Mouse (Mus musculus) limb, embryonic 10.5 days (tissue): ENCODE data around the gene Scel. TPM values are rescaled to one million over a fixed set of nuclear protein-coding genes. Genes with fewer than 3 reads are reported as not detected.

Experiments
- DNase-seq: peaks from one replicate; pipeline ENCODE4 v3.0.0-alpha.2; 2017; ENCODE audit warnings: low spot score
- H3K27ac ChIP-seq: fragments of 300-500 bp; sonication (generic); 2 replicates; pipeline ENCODE4 v1.5.1; 2016; ENCODE audit warnings: mild to moderate bottlenecking
- H3K27me3 ChIP-seq: fragments of 300-500 bp; sonication (generic); 2 replicates; pipeline ENCODE4 v1.6.1; 2016; ENCODE audit warnings: low read depth, mild to moderate bottlenecking; ENCODE audit not compliant: poor library complexity, severe bottlenecking
- H3K36me3 ChIP-seq: fragments of 300-500 bp; sonication (generic); 2 replicates; pipeline ENCODE4 v1.6.1; 2016; ENCODE audit warnings: mild to moderate bottlenecking, moderate library complexity
- H3K4me1 ChIP-seq: fragments of 300-500 bp; sonication (generic); 2 replicates; pipeline ENCODE4 v1.6.1; 2016
- H3K4me3 ChIP-seq: fragments of 300-500 bp; sonication (generic); 2 replicates; pipeline ENCODE4 v1.5.1; 2016; ENCODE audit warnings: mild to moderate bottlenecking, moderate library complexity
- H3K9me3 ChIP-seq: fragments of 300-500 bp; sonication (generic); replicated peaks from 2 replicates; pipeline ENCODE4 v1.6.1; 2016; ENCODE audit warnings: mild to moderate bottlenecking
- WGBS: fragments of 180-500 bp; shearing (Covaris S2); methylation state at CpG from one replicate; pipeline ENCODE4 v1.1.7; 2016; 5-methylcytosine and 5-hydroxymethylcytosine counted together
- microRNA-seq: library from miRNA; unstranded; fragments of <30 nt; microRNA quantifications from one replicate; pipeline ENCODE4, GENCODE M21; 2017
- polyA plus RNA-seq: library from polyadenylated mRNA; unstranded; fragments of >200 nt; fragmentation: Nextera tagmentation; extraction: Ambion mirVana; gene quantifications from 2 replicates; pipeline ENCODE4 v1.2.1, GENCODE M21; 2016

The Scel gene
- polyA plus RNA-seq, 1 experiment from 2014 or later = 0.09 TPM

GRCm38 (mm10) chr14:103649896-103650334, 136.8 kb downstream of the Scel start, which contains the start of gene Slain1:
TSS of gene Slain1 (plus strand) at chr14:103650228.
- Histone ChIP-seq H3K27me3 (peaks cover 52% of the 10 kb centered on the region), H3K9me3 (no peaks in the 10 kb centered on the region), H3K36me3 (no peaks in the 10 kb centered on the region), H3K27ac (peak within 1 kb of the TSS; percentile 73), H3K4me3 (peak within 1 kb of the TSS; percentile 78), H3K4me1 (peaks cover 18% of the 10 kb centered on the region)
- under 1% methylated on average over 32 of the region's 32 CpGs for WGBS
- DNase-seq = peak; percentile 89

GRCm38 (mm10) chr14:103650413-103651101, 137.4 kb downstream of the Scel start:
- under 1% methylated on average over 52 of the region's 67 CpGs for WGBS

GRCm38 (mm10) chr14:103651106-103651505, 138.0 kb downstream of the Scel start:
- 5% methylated on average over 11 of the region's 11 CpGs for WGBS
- Histone ChIP-seq H3K27ac (no peak overlapping the region), H3K27me3 (peaks cover 52% of the 10 kb centered on the region), H3K9me3 (no peaks in the 10 kb centered on the region), H3K36me3 (no peaks in the 10 kb centered on the region), H3K4me3 (peak overlapping the region; percentile 78), H3K4me1 (peaks cover 18% of the 10 kb centered on the region)
- DNase-seq = no peak

More at GRCm38 (mm10) chr14:103650413-103651101, 137.4 kb downstream of the Scel start:
- Histone ChIP-seq H3K4me1 (peaks cover 18% of the 10 kb centered on the region), H3K27me3 (peaks cover 52% of the 10 kb centered on the region), H3K9me3 (no peaks in the 10 kb centered on the region), H3K4me3 (peak overlapping the region; percentile 78), H3K36me3 (no peaks in the 10 kb centered on the region), H3K27ac (peak overlapping the region; percentile 73)
- DNase-seq = peak; percentile 66

- Histone ChIP-seq H3K27ac (no peak overlapping the region), H3K9me3 (no peaks in the 10 kb centered on the region), H3K27me3 (peaks cover 52% of the 10 kb centered on the region), H3K4me3 (no peak overlapping the region), H3K4me1 (peaks cover 18% of the 10 kb centered on the region), H3K36me3 (no peaks in the 10 kb centered on the region)
- WGBS = 66% methylated on average over 2 of the region's 2 CpGs
- DNase-seq = no peak
Measured at GRCm38 (mm10) chr14:103651562-103651961, 138.4 kb downstream of the Scel start.

GRCm38 (mm10) chr14:103652524-103652923, 139.4 kb downstream of the Scel start:
- Histone ChIP-seq H3K4me1 (peaks cover 18% of the 10 kb centered on the region), H3K27ac (no peak overlapping the region), H3K4me3 (no peak overlapping the region), H3K27me3 (peaks cover 43% of the 10 kb centered on the region), H3K9me3 (no peaks in the 10 kb centered on the region), H3K36me3 (no peaks in the 10 kb centered on the region)
- no peak for DNase-seq
- WGBS = 89% methylated on average over 5 of the region's 5 CpGs

GRCm38 (mm10) chr14:103653800-103654199, 140.7 kb downstream of the Scel start:
- no peak for DNase-seq
- Histone ChIP-seq H3K27me3 (peaks cover 39% of the 10 kb centered on the region), H3K9me3 (no peaks in the 10 kb centered on the region), H3K27ac (no peak overlapping the region), H3K36me3 (no peaks in the 10 kb centered on the region), H3K4me1 (peaks cover 16% of the 10 kb centered on the region), H3K4me3 (no peak overlapping the region)
- WGBS = 77% methylated on average over 5 of the region's 5 CpGs

- no peak for DNase-seq
- Histone ChIP-seq H3K4me3 (no peak overlapping the region), H3K9me3 (no peaks in the 10 kb centered on the region), H3K27ac (no peak overlapping the region), H3K36me3 (no peaks in the 10 kb centered on the region), H3K27me3 (peaks cover 23% of the 10 kb centered on the region), H3K4me1 (peaks cover 9% of the 10 kb centered on the region)
- 86% methylated on average over 5 of the region's 5 CpGs for WGBS
Measured at GRCm38 (mm10) chr14:103655448-103655847, 142.3 kb downstream of the Scel start.

GRCm38 (mm10) chr14:103657876-103658275, 144.7 kb downstream of the Scel start:
- 68% methylated on average over 4 of the region's 4 CpGs for WGBS
- no peaks in the 10 kb centered on the region for H3K36me3 ChIP-seq
- H3K27me3 ChIP-seq = no peaks in the 10 kb centered on the region
- no peak overlapping the region for H3K4me3 ChIP-seq
- H3K9me3 ChIP-seq = no peaks in the 10 kb centered on the region
- DNase-seq = no peak
- no peak overlapping the region for H3K27ac ChIP-seq
- no peaks in the 10 kb centered on the region for H3K4me1 ChIP-seq

Small RNA genes within 50 kb of the gene (microRNA-seq; reads per million reads assigned to microRNA genes)
- gene Gm22877 = not detected

Other genes with a start within 250 kb of the Scel start
- gene Mycbp2, start 166.5 kb upstream of the Scel start, polyA plus RNA-seq = 13.4 and 16.2 TPM in 2 replicates
- 0.62 and 1.4 TPM in 2 replicates for gene Slain1, start 136.9 kb downstream of the Scel start, polyA plus RNA-seq